Mouse (Mus musculus) kidney, embryonic 15.5 days (tissue): ENCODE measurements around the gene 1600012H06Rik. TPM values are rescaled to one million over a fixed set of nuclear protein-coding genes. Genes with fewer than 3 reads are reported as not detected.
A peak's percentile ranks its signal among the peaks of the same experiment; 100 is the strongest.
"Not testable (repeated sequence)": the region's sequence is repeated elsewhere in the genome, so short reads cannot be mapped to it uniquely, and the experiment has no call there.

ENCODE experiments used
- ATAC-seq: fragments of 200-750 bp; cut with Nextera tagmentation; replicated peaks from 2 replicates; pipeline ENCODE4 v1.8.0; 2017; ENCODE audit warnings: moderate TSS enrichment; ENCODE audit not compliant: low FRiP score
- H3K27ac ChIP-seq: fragments of 300-500 bp; sonication (generic); 2 replicates; pipeline ENCODE4 v1.5.1; 2015; ENCODE audit warnings: mild to moderate bottlenecking, inconsistent platforms
- H3K27me3 ChIP-seq: fragments of 300-500 bp; sonication (generic); 2 replicates; pipeline ENCODE4 v1.6.1; 2015; ENCODE audit warnings: inconsistent platforms
- H3K36me3 ChIP-seq: fragments of 300-500 bp; sonication (generic); 2 replicates; pipeline ENCODE4 v1.6.1; 2015; ENCODE audit warnings: inconsistent platforms
- H3K4me1 ChIP-seq: fragments of 300-500 bp; sonication (generic); 2 replicates; pipeline ENCODE4 v1.6.1; 2015; ENCODE audit warnings: inconsistent platforms
- H3K4me2 ChIP-seq: fragments of 300-500 bp; sonication (generic); 2 replicates; pipeline ENCODE4 v1.6.1; 2015; ENCODE audit warnings: moderate library complexity, mild to moderate bottlenecking, inconsistent platforms
- H3K4me3 ChIP-seq: fragments of 300-500 bp; sonication (generic); replicated peaks from 2 replicates; pipeline ENCODE4 v1.5.1; 2015; ENCODE audit warnings: mild to moderate bottlenecking, inconsistent platforms
- H3K9ac ChIP-seq: fragments of 300-500 bp; sonication (generic); 2 replicates; pipeline ENCODE4 v1.6.1; 2015; ENCODE audit warnings: mild to moderate bottlenecking, inconsistent platforms
- H3K9me3 ChIP-seq: fragments of 300-500 bp; sonication (generic); replicated peaks from 2 replicates; pipeline ENCODE4 v1.6.1; 2016; ENCODE audit warnings: inconsistent platforms
- WGBS: fragments of 180-500 bp; shearing (Covaris S2); methylation state at CpG from one replicate; pipeline ENCODE4 v1.1.7; 2015; ENCODE audit warnings: mixed read lengths; 5-methylcytosine and 5-hydroxymethylcytosine counted together
- polyA plus RNA-seq: library from polyadenylated mRNA; unstranded; fragments of >200 nt; fragmentation: Nextera tagmentation; extraction: Ambion mirVana; gene quantifications from 2 replicates; pipeline ENCODE4 v1.2.1, GENCODE M21; 2015

Gene 1600012H06Rik
- polyA plus RNA-seq, 1 experiment from 2014 or later: 34.7 TPM

- H3K4me3 ChIP-seq, H3K27me3 ChIP-seq, H3K27ac ChIP-seq, H3K9ac ChIP-seq, H3K4me2 ChIP-seq, H3K36me3 ChIP-seq, H3K4me1 ChIP-seq, H3K9me3 ChIP-seq: not testable (repeated sequence)
- WGBS: no CpG with 5 or more reads among the region's 98 CpGs
- peak; percentile 84 for ATAC-seq
Observed at GRCm38 (mm10) chr17:14992522-14993138, 49.6 kb downstream of the 1600012H06Rik start.

- not testable (repeated sequence) for H3K4me3 ChIP-seq, H3K4me2 ChIP-seq, H3K9ac ChIP-seq, H3K27ac ChIP-seq, H3K36me3 ChIP-seq, H3K27me3 ChIP-seq, H3K4me1 ChIP-seq, H3K9me3 ChIP-seq
- ATAC-seq: peak; percentile 91
- WGBS: no CpG with 5 or more reads among the region's 47 CpGs
Observed at GRCm38 (mm10) chr17:14993139-14993832, 50.3 kb downstream of the 1600012H06Rik start.

GRCm38 (mm10) chr17:14994140-14994539 lies 51.2 kb downstream of the 1600012H06Rik start:
- WGBS: no CpG with 5 or more reads among the region's 5 CpGs

GRCm38 (mm10) chr17:15000047-15000446 lies 57.1 kb downstream of the 1600012H06Rik start:
- H3K4me1 ChIP-seq, H3K27ac ChIP-seq, H3K4me2 ChIP-seq, H3K36me3 ChIP-seq, H3K27me3 ChIP-seq, H3K4me3 ChIP-seq, H3K9ac ChIP-seq, H3K9me3 ChIP-seq, ATAC-seq: not testable (repeated sequence)
- no CpG with 5 or more reads among the region's 4 CpGs for WGBS

More at GRCm38 (mm10) chr17:14994140-14994539, 51.2 kb downstream of the 1600012H06Rik start:
- H3K27ac ChIP-seq, H3K9ac ChIP-seq, ATAC-seq, H3K27me3 ChIP-seq, H3K4me2 ChIP-seq, H3K4me3 ChIP-seq, H3K4me1 ChIP-seq, H3K9me3 ChIP-seq, H3K36me3 ChIP-seq: not testable (repeated sequence)

- not testable (repeated sequence) for ATAC-seq, H3K4me2 ChIP-seq, H3K36me3 ChIP-seq, H3K9me3 ChIP-seq, H3K27ac ChIP-seq, H3K4me3 ChIP-seq, H3K27me3 ChIP-seq, H3K4me1 ChIP-seq, H3K9ac ChIP-seq
- no CpG with 5 or more reads among the region's 3 CpGs for WGBS
Observed at GRCm38 (mm10) chr17:15009088-15009487, 66.1 kb downstream of the 1600012H06Rik start.

Other genes with a start within 250 kb of the 1600012H06Rik start
- 24.0 and 25.5 TPM in 2 replicates for gene Thbs2, start 248.9 kb upstream of the 1600012H06Rik start, polyA plus RNA-seq
- gene Wdr27, start within 50 bp of the 1600012H06Rik start, polyA plus RNA-seq: 6.8 and 7.4 TPM in 2 replicates
- 26.0 and 26.9 TPM in 2 replicates for gene Phf10, start 18.1 kb downstream of the 1600012H06Rik start, polyA plus RNA-seq
- gene 9030025P20Rik, start 35.3 kb downstream of the 1600012H06Rik start, polyA plus RNA-seq: 8.3 and 9.1 TPM in 2 replicates
- gene Gm3417, start 35.6 kb downstream of the 1600012H06Rik start, polyA plus RNA-seq: 0.69 TPM in 1 of 2 replicates, not detected in the other
- 5.9 and 8.4 TPM in 2 replicates for gene Gm3435, start 67.0 kb downstream of the 1600012H06Rik start, polyA plus RNA-seq
- gene Ermard, start 98.0 kb downstream of the 1600012H06Rik start, polyA plus RNA-seq: 84.1 and 89.2 TPM in 2 replicates
- gene Tcte3, start 98.3 kb downstream of the 1600012H06Rik start, polyA plus RNA-seq: 0.64 TPM in 1 of 2 replicates, not detected in the other
- gene Gm3448, start 98.4 kb downstream of the 1600012H06Rik start, polyA plus RNA-seq: 4.0 and 4.1 TPM in 2 replicates